Mouse (Mus musculus): ENCODE measurements around the gene Stt3b. TPM values are rescaled to one million over a fixed set of nuclear protein-coding genes. Genes with fewer than 3 reads are reported as not detected.

The Stt3b gene
- polyA plus RNA-seq, 1 experiment, result not detected

DNA sequence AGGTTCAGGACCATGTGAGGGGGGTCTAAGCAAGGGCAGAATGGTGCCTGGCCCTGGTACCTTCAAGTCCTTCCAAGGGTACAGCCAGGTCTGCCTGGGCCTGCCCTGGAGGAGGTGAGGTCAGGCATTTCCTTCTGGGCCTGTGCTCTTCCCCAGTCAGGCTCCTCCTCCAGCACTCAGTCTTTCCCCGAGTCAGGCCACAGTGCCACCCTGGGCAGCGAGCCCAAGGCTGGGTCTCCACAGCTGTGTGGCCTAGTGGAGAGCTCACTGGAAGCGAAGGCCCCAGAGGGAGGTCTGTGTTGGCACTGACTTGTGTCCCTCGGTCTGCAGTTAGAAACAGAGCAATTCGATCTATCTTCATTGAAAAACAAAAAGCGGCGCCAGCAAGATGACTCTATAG lies 89.8 kb downstream of the Stt3b start:
- WGBS, result 71% methylated on average over 7 of the region's 7 CpGs
- Histone ChIP-seq H3K4me1 (ENCODE audit: control insufficient read depth, insufficient read depth, low read length) (no peaks in the 10 kb centered on the region), H3K27ac (ENCODE audit: insufficient read depth, low read depth, low read length) (no peak overlapping the region), H3K4me3 (ENCODE audit: insufficient read depth, low read depth, low read length) (no peak overlapping the region)
- TF ChIP-seq CTCF (IDR thresholded peaks at IDR 0.05; ENCODE audit: insufficient read depth, low read depth, low read length) (no peak), POLR2A (IDR thresholded peaks at IDR 0.05; ENCODE audit: insufficient read depth, low read depth, low read length) (no peak)

- TF ChIP-seq POLR2A (IDR thresholded peaks at IDR 0.05; ENCODE audit: insufficient read depth, low read depth, low read length) (no peak), CTCF (IDR thresholded peaks at IDR 0.05; ENCODE audit: insufficient read depth, low read depth, low read length) (no peak)
- Histone ChIP-seq H3K27ac (ENCODE audit: insufficient read depth, low read depth, low read length) (no peak overlapping the region), H3K4me3 (ENCODE audit: insufficient read depth, low read depth, low read length) (no peak overlapping the region), H3K4me1 (ENCODE audit: control insufficient read depth, insufficient read depth, low read length) (no peaks in the 10 kb centered on the region)
- WGBS, result 61% methylated on average over 9 of the region's 9 CpGs
These were observed 92.2 kb downstream of the Stt3b start for GRCm38 (mm10) chr9:115217984-115218383.

DNA sequence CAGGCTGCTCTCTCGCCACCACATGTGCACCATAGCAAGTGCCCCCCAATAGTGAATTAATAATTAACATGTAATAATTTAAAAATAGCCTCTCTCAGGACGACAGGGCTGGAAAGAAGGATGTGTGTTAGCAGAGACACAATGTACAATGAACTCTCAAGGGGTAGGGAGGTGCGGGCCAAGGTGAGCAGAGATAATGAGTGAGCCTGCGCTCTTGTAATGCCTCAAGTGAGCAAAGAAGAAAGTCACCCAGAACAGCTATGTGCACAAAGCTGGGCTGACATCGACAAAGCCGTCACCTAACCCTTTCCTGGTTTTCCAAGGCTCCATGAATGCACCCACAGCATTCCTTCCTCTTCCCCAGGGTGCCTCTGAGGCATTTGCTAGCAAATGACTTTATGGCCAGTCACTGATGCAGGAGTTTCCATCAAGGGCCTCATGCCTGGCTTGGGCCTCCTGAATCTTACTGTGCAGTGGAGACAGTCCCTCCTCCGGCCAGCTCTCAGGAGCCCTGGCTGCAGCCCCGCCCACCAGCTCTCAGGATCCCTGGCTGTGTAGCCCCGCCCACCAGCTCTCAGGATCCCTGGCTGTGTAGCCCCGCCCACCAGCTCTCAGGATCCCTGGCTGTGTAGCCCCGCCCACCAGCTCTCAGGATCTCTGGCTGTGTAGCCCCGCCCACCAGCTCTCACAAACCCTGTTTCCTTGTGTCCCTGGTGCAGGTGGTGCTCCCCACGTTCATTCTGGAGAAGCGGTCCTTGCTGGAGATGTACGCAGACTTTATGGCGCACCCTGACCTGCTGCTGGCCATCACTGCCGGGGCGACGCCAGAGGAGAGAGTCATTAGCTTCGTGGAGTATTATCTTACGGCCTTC lies 94.2 kb downstream of the Stt3b start:
- peaks cover 3% of the 10 kb centered on the region; the same call in 1 of the 2 replicates for H3K4me1 ChIP-seq (ENCODE audit: control insufficient read depth, insufficient read depth, low read length)
- TF ChIP-seq CTCF (IDR thresholded peaks at IDR 0.05; ENCODE audit: insufficient read depth, low read depth, low read length), result no peak
- no peak for TF ChIP-seq POLR2A (IDR thresholded peaks at IDR 0.05; ENCODE audit: insufficient read depth, low read depth, low read length)
- H3K4me3 ChIP-seq (ENCODE audit: insufficient read depth, low read depth, low read length), result no peak overlapping the region
- 57% methylated on average over 21 of the region's 21 CpGs for WGBS
- no peak overlapping the region for H3K27ac ChIP-seq (ENCODE audit: insufficient read depth, low read depth, low read length)

GRCm38 (mm10) chr9:115214572-115215571 lies 95.3 kb downstream of the Stt3b start:
- 59% methylated on average over 7 of the region's 7 CpGs for WGBS
- no peak for TF ChIP-seq CTCF (IDR thresholded peaks at IDR 0.05; ENCODE audit: insufficient read depth, low read depth, low read length)
- no peak for TF ChIP-seq POLR2A (IDR thresholded peaks at IDR 0.05; ENCODE audit: insufficient read depth, low read depth, low read length)
- Histone ChIP-seq H3K27ac (ENCODE audit: insufficient read depth, low read depth, low read length) (no peak overlapping the region), H3K4me1 (ENCODE audit: control insufficient read depth, insufficient read depth, low read length) (peaks cover 3% of the 10 kb centered on the region; the same call in 1 of the 2 replicates), H3K4me3 (ENCODE audit: insufficient read depth, low read depth, low read length) (no peak overlapping the region)

DNA sequence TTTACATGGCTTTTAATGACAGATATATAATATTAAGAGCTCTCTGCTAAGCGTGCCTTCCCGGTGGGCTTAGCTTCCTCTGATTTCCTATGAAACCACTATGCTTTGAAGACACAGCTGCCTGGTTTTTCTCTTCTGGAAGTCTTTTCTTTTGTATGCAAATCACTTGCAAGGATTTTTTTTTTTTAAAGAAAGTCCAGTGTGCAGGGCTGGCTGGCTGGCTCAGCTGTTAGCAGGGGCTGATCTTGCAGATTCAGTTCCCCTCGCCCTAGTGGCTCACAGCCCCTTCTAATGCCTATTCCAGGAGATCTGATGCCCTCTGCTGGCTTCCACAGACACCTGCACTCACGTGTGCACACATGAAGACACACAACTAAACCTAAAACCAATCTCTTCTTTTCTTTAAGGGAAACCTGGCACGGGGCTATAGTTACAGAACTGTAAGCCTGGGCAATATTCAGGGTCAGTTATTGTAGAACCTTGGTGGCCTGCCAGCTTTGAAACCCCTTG lies 96.4 kb downstream of the Stt3b start:
- 57% methylated on average over 5 of the region's 5 CpGs for WGBS
- no peak for TF ChIP-seq CTCF (IDR thresholded peaks at IDR 0.05; ENCODE audit: insufficient read depth, low read depth, low read length)
- no peak for TF ChIP-seq POLR2A (IDR thresholded peaks at IDR 0.05; ENCODE audit: insufficient read depth, low read depth, low read length)

DNA sequence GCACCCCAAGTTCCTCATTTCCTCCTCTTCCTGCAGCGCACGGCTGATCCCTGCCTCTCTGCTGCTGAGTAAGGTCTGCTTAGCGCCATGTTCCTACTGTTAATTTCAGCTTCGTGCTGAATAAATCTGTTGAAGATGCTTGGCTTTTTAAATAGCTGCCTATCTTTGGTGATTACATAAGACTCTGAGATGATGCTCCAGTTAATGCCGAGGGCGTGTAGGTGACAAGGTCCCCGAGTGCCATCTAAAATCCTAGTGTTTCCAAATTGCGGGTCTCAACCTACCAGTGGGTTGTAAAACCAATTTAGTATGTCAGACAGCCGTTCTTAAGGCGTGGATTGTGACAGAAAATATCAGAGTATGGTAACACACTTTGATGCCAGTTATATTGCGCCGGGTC lies 99.7 kb downstream of the Stt3b start:
- Histone ChIP-seq H3K4me3 (ENCODE audit: insufficient read depth, low read depth, low read length) (no peak overlapping the region), H3K4me1 (ENCODE audit: control insufficient read depth, insufficient read depth, low read length) (peaks cover 3% of the 10 kb centered on the region; the same call in 1 of the 2 replicates), H3K27ac (ENCODE audit: insufficient read depth, low read depth, low read length) (peak overlapping the region; percentile 47; the same call in 1 of the 2 replicates)
- WGBS, result 58% methylated on average over 12 of the region's 12 CpGs
- TF ChIP-seq POLR2A (IDR thresholded peaks at IDR 0.05; ENCODE audit: insufficient read depth, low read depth, low read length) (no peak), CTCF (IDR thresholded peaks at IDR 0.05; ENCODE audit: insufficient read depth, low read depth, low read length) (no peak)

More for the DNA sequence above, 96.4 kb downstream of the Stt3b start:
- Histone ChIP-seq H3K27ac (ENCODE audit: insufficient read depth, low read depth, low read length) (no peak overlapping the region), H3K4me1 (ENCODE audit: control insufficient read depth, insufficient read depth, low read length) (peaks cover 3% of the 10 kb centered on the region; the same call in 1 of the 2 replicates), H3K4me3 (ENCODE audit: insufficient read depth, low read depth, low read length) (no peak overlapping the region)

- H3K4me1 ChIP-seq (ENCODE audit: control insufficient read depth, insufficient read depth, low read length), result peaks cover 3% of the 10 kb centered on the region; the same call in 1 of the 2 replicates
- no peak overlapping the region for H3K27ac ChIP-seq (ENCODE audit: insufficient read depth, low read depth, low read length)
- no peak overlapping the region for H3K4me3 ChIP-seq (ENCODE audit: insufficient read depth, low read depth, low read length)
- WGBS, result 95% methylated on average over 7 of the region's 7 CpGs
- TF ChIP-seq POLR2A (IDR thresholded peaks at IDR 0.05; ENCODE audit: insufficient read depth, low read depth, low read length) (no peak), CTCF (IDR thresholded peaks at IDR 0.05; ENCODE audit: insufficient read depth, low read depth, low read length) (no peak)
These were observed 100.5 kb downstream of the Stt3b start for GRCm38 (mm10) chr9:115209737-115210136.

GRCm38 (mm10) chr9:115206219-115206618 lies 104.0 kb downstream of the Stt3b start:
- no peak for TF ChIP-seq POLR2A (IDR thresholded peaks at IDR 0.05; ENCODE audit: insufficient read depth, low read depth, low read length)
- no peak for TF ChIP-seq CTCF (IDR thresholded peaks at IDR 0.05; ENCODE audit: insufficient read depth, low read depth, low read length)
- Histone ChIP-seq H3K27ac (ENCODE audit: insufficient read depth, low read depth, low read length) (no peak overlapping the region), H3K4me3 (ENCODE audit: insufficient read depth, low read depth, low read length) (no peak overlapping the region), H3K4me1 (ENCODE audit: control insufficient read depth, insufficient read depth, low read length) (no peaks in the 10 kb centered on the region)
- 66% methylated on average over 5 of the region's 5 CpGs for WGBS
